Mouse (Mus musculus) G1E (cell line): ENCODE data around the gene Klhl3.

Experiments used
- CTCF ChIP-seq: IDR thresholded peaks from 2 replicates; pipeline ENCODE4 v1.5.1; 2012; ENCODE audit warnings: low read depth, low read length, inconsistent platforms, mixed read lengths
- GATA1 ChIP-seq: IDR thresholded peaks from 2 replicates; pipeline ENCODE4 v1.6.1; 2012; ENCODE audit warnings: borderline replicate concordance, low read length, inconsistent platforms, mixed read lengths
- GATA2 ChIP-seq: IDR thresholded peaks from 2 replicates; pipeline ENCODE4 v1.6.1; 2012; ENCODE audit warnings: low read depth, low read length, inconsistent platforms, borderline replicate concordance

GRCm38 (mm10) chr13:58083521-58083920 is 29.9 kb downstream of the Klhl3 start:
- TF ChIP-seq CTCF = no peak
- TF ChIP-seq GATA1 = no peak
- TF ChIP-seq GATA2 = no peak
